ENCODE assay signal across 29 mouse cellular contexts in the genomic region with DNA sequence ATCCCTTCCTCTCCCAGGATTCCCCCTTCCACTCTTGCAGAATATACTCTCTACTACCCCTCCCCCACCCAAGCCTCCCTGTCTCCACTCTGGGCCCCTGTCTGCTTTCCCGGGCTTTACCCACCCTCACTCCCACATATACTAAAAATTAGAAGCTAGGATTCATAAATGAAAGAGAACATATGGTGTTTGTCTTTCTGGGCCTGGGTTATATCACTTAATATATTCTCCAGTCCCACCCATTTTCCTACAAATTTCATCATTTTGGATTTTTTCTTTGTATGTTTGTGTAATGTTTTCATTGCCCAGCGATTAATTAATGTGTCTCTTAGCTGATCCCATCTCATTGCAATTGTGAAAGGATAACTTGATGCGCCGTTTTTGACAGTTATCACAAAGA. TPM values are rescaled to one million over a fixed set of nuclear protein-coding genes. Genes with fewer than 3 reads are reported as not detected.
"Had no signal": no experiment of that assay in that cellular context is flagged by ENCODE, and none has a peak within 500 bp of the region (broad histone marks: within the 10 kb centered on the region; RNA-seq: fewer than 3 reads in every experiment).

No protein-coding gene starts in this region.

- DNase-seq: gastrocnemius, postnatal 14 days; gastrocnemius, postnatal 36 days; heart, adult 18-20 months; heart, postnatal 14 days; heart, postnatal 36 days; kidney, adult 11 months; kidney, adult 2 months; kidney, adult 9 months; kidney, postnatal 14 days; kidney, postnatal 36 days; layer of hippocampus, adult 9-11 months; layer of hippocampus, postnatal 36 days; left cerebral cortex, postnatal 4 days had no signal

- H3K4me3 ChIP-seq: heart, embryonic 10.5 days; heart, embryonic 13.5 days; heart, embryonic 15.5 days; hindbrain, embryonic 13.5 days; hindbrain, embryonic 15.5 days; kidney, embryonic 15.5 days; limb, embryonic 13.5 days; limb, embryonic 15.5 days had no signal

- H3K4me1 ChIP-seq: hindbrain, embryonic 13.5 days; hindbrain, embryonic 15.5 days; limb, embryonic 13.5 days; limb, embryonic 15.5 days had no signal

- H3K9ac ChIP-seq: heart, embryonic 13.5 days; heart, embryonic 15.5 days; hindbrain, embryonic 13.5 days; hindbrain, embryonic 15.5 days; kidney, embryonic 15.5 days; limb, embryonic 13.5 days; limb, embryonic 15.5 days had no signal

- H3K9me3 ChIP-seq: heart, embryonic 10.5 days; heart, embryonic 15.5 days; hindbrain, embryonic 13.5 days; hindbrain, embryonic 15.5 days; kidney, embryonic 15.5 days; limb, embryonic 13.5 days; limb, embryonic 15.5 days had no signal

- H3K27ac ChIP-seq: heart, embryonic 10.5 days; heart, embryonic 13.5 days; heart, embryonic 15.5 days; hindbrain, embryonic 13.5 days; hindbrain, embryonic 15.5 days; hindbrain, postnatal 0 days; kidney, embryonic 15.5 days; kidney, postnatal 0 days; limb, embryonic 13.5 days; limb, embryonic 15.5 days had no signal

- H3K4me2 ChIP-seq: heart, embryonic 13.5 days; heart, embryonic 15.5 days; hindbrain, embryonic 13.5 days; hindbrain, embryonic 15.5 days; kidney, embryonic 15.5 days; limb, embryonic 13.5 days; limb, embryonic 15.5 days had no signal

- ATAC-seq: hindbrain, postnatal 0 days; intestine, embryonic 16.5 days had no signal

- H3K36me3 ChIP-seq: heart, embryonic 10.5 days; heart, embryonic 13.5 days; heart, embryonic 15.5 days; hindbrain, embryonic 13.5 days; hindbrain, embryonic 15.5 days; kidney, embryonic 15.5 days; limb, embryonic 13.5 days; limb, embryonic 15.5 days had no signal

RNA-seq across cellular contexts. Expression of gene Foxd4, which starts 19.8 kb away (rescaled TPM):
- polyA plus RNA-seq: gonadal fat pad, adult 2 months; heart, embryonic 10.5 days; heart, embryonic 13.5 days; heart, embryonic 15.5 days; heart, postnatal 0 days; intestine, embryonic 14.5 days; intestine, embryonic 16.5 days; kidney, adult 2 months; kidney, embryonic 15.5 days; kidney, postnatal 0 days; large intestine, adult 2 months; limb, embryonic 11.5 days; limb, embryonic 13.5 days; limb, embryonic 15.5 days had no signal
